Mouse (Mus musculus) midbrain, embryonic 12.5 days (tissue): ENCODE measurements around the gene Dnmt3a. TPM values are rescaled to one million over a fixed set of nuclear protein-coding genes. Genes with fewer than 3 reads are reported as not detected.

Experiments used
- ATAC-seq: fragments of 200-750 bp; cut with Nextera tagmentation; 2 replicates; pipeline ENCODE4 v1.8.0; 2017; ENCODE audit warnings: low read depth, moderate TSS enrichment, moderate library complexity; ENCODE audit not compliant: low FRiP score
- H3K27ac ChIP-seq: fragments of 300-500 bp; sonication (generic); replicated peaks from 2 replicates; pipeline ENCODE4 v1.5.1; 2016; ENCODE audit warnings: mild to moderate bottlenecking
- H3K27me3 ChIP-seq: fragments of 300-500 bp; sonication (generic); 2 replicates; pipeline ENCODE4 v1.6.1; 2016; ENCODE audit warnings: mild to moderate bottlenecking
- H3K36me3 ChIP-seq: fragments of 300-500 bp; sonication (generic); 2 replicates; pipeline ENCODE4 v1.6.1; 2016
- H3K4me1 ChIP-seq: fragments of 300-500 bp; sonication (generic); 2 replicates; pipeline ENCODE4 v1.6.1; 2016
- H3K4me2 ChIP-seq: fragments of 300-500 bp; sonication (generic); replicated peaks from 2 replicates; pipeline ENCODE4 v1.6.1; 2016; ENCODE audit warnings: mild to moderate bottlenecking, moderate library complexity
- H3K4me3 ChIP-seq: fragments of 300-500 bp; sonication (generic); 2 replicates; pipeline ENCODE4 v1.5.1; 2016; ENCODE audit warnings: mild to moderate bottlenecking
- H3K9ac ChIP-seq: fragments of 300-500 bp; sonication (generic); replicated peaks from 2 replicates; pipeline ENCODE4 v1.6.1; 2016; ENCODE audit warnings: mild to moderate bottlenecking, moderate library complexity
- H3K9me3 ChIP-seq: fragments of 300-500 bp; sonication (generic); 2 replicates; pipeline ENCODE4 v1.6.1; 2016; ENCODE audit warnings: mild to moderate bottlenecking
- WGBS: fragments of 180-500 bp; shearing (Covaris S2); methylation state at CpG from one replicate; pipeline ENCODE4 v1.1.7; 2016; 5-methylcytosine and 5-hydroxymethylcytosine counted together
- polyA plus RNA-seq: library from polyadenylated mRNA; unstranded; fragments of >200 nt; fragmentation: Nextera tagmentation; extraction: Ambion mirVana; gene quantifications from 2 replicates; pipeline ENCODE4 v1.2.1, GENCODE M21; 2016

The Dnmt3a gene
- polyA plus RNA-seq, 1 experiment from 2014 or later, result 143 TPM

DNA sequence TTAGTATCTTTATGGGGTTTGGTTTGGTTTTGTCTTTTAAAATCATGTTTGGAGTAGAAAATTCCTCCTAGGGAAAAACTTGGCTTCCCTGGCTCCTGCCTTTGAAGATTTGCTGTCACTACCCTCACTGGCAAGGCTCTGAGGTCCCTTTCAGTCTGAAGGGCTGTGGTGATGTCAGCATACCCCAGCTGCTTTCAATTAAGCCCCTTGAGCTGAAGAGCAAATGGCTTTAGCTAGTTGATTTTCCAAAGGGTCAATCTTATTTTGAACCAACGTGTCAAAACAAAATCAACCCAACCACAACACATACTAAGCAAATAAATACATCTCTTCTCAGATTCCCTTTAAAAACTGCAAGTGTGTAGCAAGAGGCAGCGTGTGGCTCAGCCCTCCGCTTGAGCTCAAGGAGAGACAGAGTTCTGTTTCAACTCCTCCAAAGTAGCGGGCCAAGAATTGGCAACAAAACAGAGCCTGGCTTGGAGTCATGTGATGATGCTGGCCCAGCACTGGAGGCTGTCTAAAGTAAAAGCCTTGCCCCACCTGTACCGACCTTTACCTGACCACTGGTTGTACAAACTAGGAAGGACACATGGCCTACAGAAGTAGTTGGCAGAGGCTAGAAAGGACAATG is 17.3 kb upstream of the Dnmt3a start:
- no peaks in the 10 kb centered on the region for H3K36me3 ChIP-seq
- H3K4me3 ChIP-seq, result no peak overlapping the region
- WGBS, result 61% methylated on average over 5 of the region's 5 CpGs
- peaks cover 10% of the 10 kb centered on the region for H3K27me3 ChIP-seq
- ATAC-seq, result no peak
- H3K27ac ChIP-seq, result no peak overlapping the region
- H3K9ac ChIP-seq, result no peak overlapping the region
- no peak overlapping the region for H3K4me2 ChIP-seq
- peaks cover 44% of the 10 kb centered on the region for H3K4me1 ChIP-seq
- no peaks in the 10 kb centered on the region for H3K9me3 ChIP-seq

GRCm38 (mm10) chr12:3789626-3790185 is 16.1 kb upstream of the Dnmt3a start:
- WGBS, result 59% methylated on average over 5 of the region's 5 CpGs

DNA sequence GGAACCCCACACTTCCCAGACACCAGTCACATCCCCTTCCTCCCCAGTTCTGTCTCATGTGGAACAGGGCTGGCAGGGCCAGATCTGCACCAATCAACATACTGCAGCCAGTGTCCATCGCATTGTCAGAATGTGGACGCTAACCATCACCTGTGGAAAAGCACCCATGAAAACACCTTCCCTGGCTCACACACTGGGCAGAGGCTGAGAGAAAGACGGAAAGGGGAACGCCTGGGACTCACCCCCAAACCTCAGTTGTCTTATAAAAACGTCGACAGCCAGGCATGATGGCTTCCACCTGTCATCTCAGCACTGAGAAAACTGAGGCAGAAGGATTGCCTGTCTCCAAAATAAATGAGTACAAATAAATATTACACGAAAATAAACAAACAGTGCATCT is 14.6 kb upstream of the Dnmt3a start:
- peak overlapping the region; percentile 54 for H3K4me2 ChIP-seq
- no peak overlapping the region for H3K27ac ChIP-seq
- no peak for ATAC-seq
- no peak overlapping the region for H3K4me3 ChIP-seq
- WGBS, result 62% methylated on average over 7 of the region's 7 CpGs
- peaks cover 30% of the 10 kb centered on the region for H3K4me1 ChIP-seq
- no peaks in the 10 kb centered on the region for H3K36me3 ChIP-seq
- no peak overlapping the region for H3K9ac ChIP-seq
- no peaks in the 10 kb centered on the region for H3K9me3 ChIP-seq
- peaks cover 16% of the 10 kb centered on the region for H3K27me3 ChIP-seq

More at GRCm38 (mm10) chr12:3789626-3790185, 16.1 kb upstream of the Dnmt3a start:
- Histone ChIP-seq H3K36me3 (no peaks in the 10 kb centered on the region), H3K27me3 (peaks cover 16% of the 10 kb centered on the region), H3K9ac (no peak overlapping the region), H3K4me1 (peaks cover 32% of the 10 kb centered on the region), H3K4me3 (no peak overlapping the region), H3K9me3 (no peaks in the 10 kb centered on the region), H3K27ac (no peak overlapping the region), H3K4me2 (no peak overlapping the region)
- no peak for ATAC-seq

DNA sequence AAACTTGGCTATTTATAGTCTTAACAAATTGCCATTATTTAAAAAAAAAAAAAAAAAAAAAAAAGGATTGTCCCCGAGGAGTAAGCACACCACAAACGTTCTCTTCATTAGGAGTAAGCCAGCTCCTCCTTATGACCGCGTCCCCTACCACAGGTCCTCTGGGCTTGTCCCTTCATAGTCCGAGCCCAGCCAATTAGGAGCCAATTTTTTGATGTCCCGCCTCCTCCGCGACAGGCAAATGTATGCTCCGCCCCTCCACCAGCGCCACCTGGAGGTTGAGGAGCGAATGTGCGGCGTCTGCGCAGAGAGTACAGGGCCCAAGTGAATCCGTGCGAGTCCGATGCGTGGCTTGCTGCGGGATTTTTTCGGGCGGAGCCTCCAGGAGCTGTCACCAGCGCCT is 14.1 kb upstream of the Dnmt3a start:
- under 1% methylated on average over 22 of the region's 22 CpGs for WGBS
- Histone ChIP-seq H3K27ac (no peak overlapping the region), H3K9ac (no peak overlapping the region; the same call in 1 of the 2 replicates)

GRCm38 (mm10) chr12:3792248-3792647 is 13.6 kb upstream of the Dnmt3a start:
- H3K9ac ChIP-seq, result no peak overlapping the region; the same call in 1 of the 2 replicates
- peak overlapping the region; percentile 54 for H3K4me2 ChIP-seq
- H3K27ac ChIP-seq, result no peak overlapping the region
- peaks cover 16% of the 10 kb centered on the region for H3K27me3 ChIP-seq
- WGBS, result 26% methylated on average over 8 of the region's 8 CpGs
- H3K4me3 ChIP-seq, result peak overlapping the region; percentile 29
- no peaks in the 10 kb centered on the region for H3K9me3 ChIP-seq
- peaks cover 23% of the 10 kb centered on the region for H3K4me1 ChIP-seq
- ATAC-seq, result peak; percentile 25; the same call in 1 of the 2 replicates
- no peaks in the 10 kb centered on the region for H3K36me3 ChIP-seq

More for the DNA sequence above, 14.1 kb upstream of the Dnmt3a start:
- peak; percentile 90 for ATAC-seq
- H3K27me3 ChIP-seq, result peaks cover 16% of the 10 kb centered on the region
- H3K4me2 ChIP-seq, result peak overlapping the region; percentile 54
- H3K36me3 ChIP-seq, result no peaks in the 10 kb centered on the region
- no peaks in the 10 kb centered on the region for H3K9me3 ChIP-seq
- H3K4me1 ChIP-seq, result peaks cover 29% of the 10 kb centered on the region
- H3K4me3 ChIP-seq, result peak overlapping the region; percentile 29

- 30% methylated on average over 4 of the region's 4 CpGs for WGBS
- H3K36me3 ChIP-seq, result no peaks in the 10 kb centered on the region
- no peak overlapping the region for H3K9ac ChIP-seq
- H3K9me3 ChIP-seq, result no peaks in the 10 kb centered on the region
- H3K4me3 ChIP-seq, result no peak overlapping the region
- peaks cover 5% of the 10 kb centered on the region for H3K4me1 ChIP-seq
- no peak overlapping the region for H3K27ac ChIP-seq
- peaks cover 16% of the 10 kb centered on the region for H3K27me3 ChIP-seq
- H3K4me2 ChIP-seq, result no peak overlapping the region
- ATAC-seq, result no peak
Observed at GRCm38 (mm10) chr12:3795569-3795968, 10.2 kb upstream of the Dnmt3a start.

DNA sequence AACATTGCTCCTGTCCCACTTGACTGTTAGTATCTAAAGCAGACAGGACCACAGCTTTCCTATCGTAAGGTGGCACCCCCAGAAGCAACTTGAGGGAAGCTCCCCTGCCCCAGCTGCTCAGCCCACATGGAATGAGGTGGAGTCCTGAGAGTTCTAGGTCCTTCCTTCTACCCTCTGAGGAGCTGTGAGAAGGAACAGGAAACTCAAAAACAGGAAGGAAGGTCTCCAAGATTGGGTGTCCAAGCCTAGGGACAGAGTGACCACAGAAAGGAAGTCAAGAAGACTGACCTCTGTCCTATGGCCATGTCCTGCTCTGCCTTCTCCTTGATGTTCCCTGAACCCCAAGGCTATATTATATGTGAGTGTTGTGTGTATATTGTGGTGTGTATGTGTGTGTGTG is 6.3 kb upstream of the Dnmt3a start:
- Histone ChIP-seq H3K36me3 (no peaks in the 10 kb centered on the region), H3K27ac (no peak overlapping the region), H3K4me2 (no peak overlapping the region), H3K4me3 (no peak overlapping the region), H3K4me1 (no peaks in the 10 kb centered on the region), H3K9me3 (no peaks in the 10 kb centered on the region), H3K9ac (no peak overlapping the region), H3K27me3 (peaks cover 6% of the 10 kb centered on the region)
- WGBS, result 78% methylated on average over 1 of the region's 1 CpGs
- ATAC-seq, result no peak

GRCm38 (mm10) chr12:3806271-3806684 is 471 bp downstream of the Dnmt3a start:
- under 1% methylated on average over 29 of the region's 41 CpGs for WGBS

DNA sequence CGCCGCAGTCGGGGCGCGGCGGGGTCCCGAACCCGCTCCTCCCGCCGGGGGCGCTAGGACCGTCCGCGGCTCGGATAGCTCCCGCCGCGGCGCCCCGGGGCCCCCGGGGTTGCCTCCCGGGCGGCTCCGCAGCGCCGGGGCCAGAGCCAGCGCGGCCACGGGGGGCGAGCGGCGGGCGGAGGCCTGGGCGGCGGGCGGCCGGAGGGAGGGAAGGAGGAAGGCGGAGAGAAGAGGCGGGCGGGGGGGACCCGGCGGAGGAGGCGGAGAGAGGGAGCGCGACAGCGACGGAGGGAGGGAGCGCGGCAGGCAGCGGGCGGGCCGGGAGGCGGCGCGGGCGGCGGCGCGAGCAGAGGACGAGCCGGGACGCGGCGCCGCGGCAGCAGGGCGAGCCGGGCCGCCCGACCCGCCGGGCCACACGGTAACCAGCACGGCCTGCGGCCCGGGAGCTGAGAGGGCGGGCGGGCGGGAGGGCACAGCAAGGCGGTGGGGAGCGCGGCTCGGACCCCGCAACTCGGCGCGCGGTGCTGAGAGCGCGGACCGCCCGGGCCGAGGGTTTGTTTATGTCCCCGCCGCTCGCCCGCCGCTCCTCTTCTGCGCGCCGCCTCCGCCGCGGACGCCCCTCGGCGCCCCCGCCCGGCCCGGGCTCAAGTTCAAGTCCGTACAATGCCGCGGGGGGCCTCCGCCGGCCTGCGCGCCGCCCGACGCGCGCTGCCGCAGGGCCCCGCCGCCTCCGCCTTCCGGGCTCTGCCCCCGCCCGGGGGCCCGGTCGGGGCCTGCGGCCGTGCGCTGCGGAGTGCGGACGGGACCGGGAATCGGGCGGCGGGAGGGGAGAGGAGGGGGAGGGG is 1.1 kb downstream of the Dnmt3a start:
- Histone ChIP-seq H3K27ac (peak overlapping the region; percentile 82), H3K36me3 (no peaks in the 10 kb centered on the region), H3K9me3 (no peaks in the 10 kb centered on the region), H3K9ac (peak overlapping the region; percentile 92), H3K4me2 (peak overlapping the region; percentile 83), H3K4me3 (peak overlapping the region; percentile 68), H3K4me1 (peaks cover 49% of the 10 kb centered on the region), H3K27me3 (peaks cover 30% of the 10 kb centered on the region)
- 1% methylated on average over 50 of the region's 141 CpGs for WGBS
- ATAC-seq, result peak; percentile 21

More at GRCm38 (mm10) chr12:3806271-3806684, 471 bp downstream of the Dnmt3a start:
- Histone ChIP-seq H3K9ac (peak overlapping the region; percentile 92), H3K9me3 (no peaks in the 10 kb centered on the region), H3K36me3 (no peaks in the 10 kb centered on the region), H3K4me2 (peak overlapping the region; percentile 83), H3K4me3 (peak overlapping the region; percentile 68), H3K27ac (peak overlapping the region; percentile 82), H3K27me3 (peaks cover 30% of the 10 kb centered on the region), H3K4me1 (peaks cover 43% of the 10 kb centered on the region)
- peak; percentile 86 for ATAC-seq

- H3K27me3 ChIP-seq, result peaks cover 30% of the 10 kb centered on the region
- H3K9me3 ChIP-seq, result no peaks in the 10 kb centered on the region
- peak overlapping the region; percentile 82 for H3K27ac ChIP-seq
- H3K4me3 ChIP-seq, result peak overlapping the region; percentile 68
- peak overlapping the region; percentile 92 for H3K9ac ChIP-seq
- H3K4me2 ChIP-seq, result peak overlapping the region; percentile 83
- WGBS, result 0% methylated on average over 43 of the region's 105 CpGs
- no peaks in the 10 kb centered on the region for H3K36me3 ChIP-seq
- peak; percentile 64 for ATAC-seq
- peaks cover 55% of the 10 kb centered on the region for H3K4me1 ChIP-seq
Observed at GRCm38 (mm10) chr12:3807548-3808395, 2.0 kb downstream of the Dnmt3a start.

DNA sequence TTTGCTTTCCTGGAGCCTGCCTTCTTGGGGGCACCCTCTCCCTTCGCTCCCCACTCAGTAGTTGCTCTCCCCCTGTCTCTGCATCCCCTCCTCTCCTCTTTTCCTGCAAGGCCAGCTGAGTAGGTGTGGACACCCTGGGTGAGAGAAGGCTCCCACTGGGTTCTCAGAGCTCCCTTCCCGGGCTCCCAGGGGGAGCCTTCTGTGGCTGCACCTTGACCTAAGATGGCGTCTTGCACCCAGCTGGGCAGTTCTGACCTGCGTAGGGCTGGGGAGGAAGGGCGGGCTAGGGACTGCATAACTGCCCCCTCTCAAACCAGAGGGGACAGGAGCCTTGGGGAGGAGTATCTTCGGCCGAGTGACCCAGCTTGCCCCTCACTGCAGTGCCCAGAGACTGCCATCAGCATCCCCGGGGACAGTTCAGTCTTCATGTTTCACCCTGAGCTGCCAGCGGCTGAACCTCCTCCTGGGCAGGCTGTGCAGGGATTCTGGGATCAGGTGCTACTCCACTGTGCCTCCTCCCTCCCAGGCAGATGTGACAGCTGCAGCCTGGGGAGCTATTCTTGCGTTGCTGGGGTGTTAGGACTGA is 2.7 kb downstream of the Dnmt3a start:
- H3K27me3 ChIP-seq, result peaks cover 30% of the 10 kb centered on the region
- peak overlapping the region; percentile 83 for H3K4me2 ChIP-seq
- no peaks in the 10 kb centered on the region for H3K9me3 ChIP-seq
- H3K27ac ChIP-seq, result peak overlapping the region; percentile 82
- H3K4me1 ChIP-seq, result peaks cover 55% of the 10 kb centered on the region
- no peaks in the 10 kb centered on the region for H3K36me3 ChIP-seq
- ATAC-seq, result no peak
- 1% methylated on average over 10 of the region's 10 CpGs for WGBS
- H3K4me3 ChIP-seq, result peak overlapping the region; percentile 68
- H3K9ac ChIP-seq, result peak overlapping the region; percentile 92
